Mouse (Mus musculus) embryonic facial prominence, embryonic 12.5 days (tissue): ENCODE data around the gene Ppox. TPM values are rescaled to one million over a fixed set of nuclear protein-coding genes. Genes with fewer than 3 reads are reported as not detected.

Source experiments
- ATAC-seq: fragments of 200-750 bp; cut with Nextera tagmentation; 2 replicates; pipeline ENCODE4 v1.8.0; 2017; ENCODE audit not compliant: insufficient number of reproducible peaks, insufficient read depth, low FRiP score, low TSS enrichment
- H3K27ac ChIP-seq: fragments of 300-500 bp; sonication (generic); 2 replicates; pipeline ENCODE4 v1.5.1; 2016; ENCODE audit warnings: mild to moderate bottlenecking
- H3K27me3 ChIP-seq: fragments of 300-500 bp; sonication (generic); 2 replicates; pipeline ENCODE4 v1.6.1; 2016; ENCODE audit warnings: mild to moderate bottlenecking, moderate library complexity
- H3K36me3 ChIP-seq: fragments of 300-500 bp; sonication (generic); 2 replicates; pipeline ENCODE4 v1.6.1; 2016; ENCODE audit warnings: mild to moderate bottlenecking
- H3K4me1 ChIP-seq: fragments of 300-500 bp; sonication (generic); 2 replicates; pipeline ENCODE4 v1.6.1; 2016
- H3K4me2 ChIP-seq: fragments of 300-500 bp; sonication (generic); replicated peaks from 2 replicates; pipeline ENCODE4 v1.6.1; 2016; ENCODE audit warnings: mild to moderate bottlenecking, moderate library complexity
- H3K4me3 ChIP-seq: fragments of 300-500 bp; sonication (generic); 2 replicates; pipeline ENCODE4 v1.5.1; 2016; ENCODE audit warnings: mild to moderate bottlenecking
- H3K9ac ChIP-seq: fragments of 300-500 bp; sonication (generic); 2 replicates; pipeline ENCODE4 v1.6.1; 2016; ENCODE audit warnings: mild to moderate bottlenecking, moderate library complexity
- H3K9me3 ChIP-seq: fragments of 300-500 bp; sonication (generic); 2 replicates; pipeline ENCODE4 v1.6.1; 2016; ENCODE audit warnings: mild to moderate bottlenecking, moderate library complexity
- WGBS: fragments of 180-500 bp; shearing (Covaris S2); methylation state at CpG from one replicate; pipeline ENCODE4 v1.1.7; 2016; 5-methylcytosine and 5-hydroxymethylcytosine counted together
- polyA plus RNA-seq: library from polyadenylated mRNA; unstranded; fragments of >200 nt; fragmentation: Nextera tagmentation; extraction: Ambion mirVana; gene quantifications from 2 replicates; pipeline ENCODE4 v1.2.1, GENCODE M21; 2016

The Ppox gene
- polyA plus RNA-seq, 1 experiment from 2014 or later, result 75.4 TPM

DNA sequence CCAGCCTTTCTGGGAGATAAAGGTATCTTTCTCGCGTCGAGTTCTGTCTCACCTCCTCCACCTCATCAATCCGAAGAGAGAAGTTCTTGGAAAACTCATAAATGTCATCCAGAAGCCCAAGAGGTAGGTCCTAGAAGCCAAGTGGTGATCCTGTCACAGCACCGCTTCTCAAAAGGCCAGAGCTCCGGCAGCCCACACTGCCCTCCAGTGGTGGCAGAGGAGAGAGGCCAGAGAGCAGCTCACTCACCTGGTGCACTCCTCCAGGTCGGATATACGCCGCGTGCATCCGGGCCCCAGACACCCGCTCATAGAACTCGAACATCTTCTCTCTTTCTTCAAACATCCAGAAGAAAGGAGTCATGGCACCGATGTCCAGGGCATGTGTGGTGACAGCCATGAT lies 42.5 kb downstream of the Ppox start:
- Histone ChIP-seq H3K4me3 (no peak overlapping the region), H3K4me2 (no peak overlapping the region), H3K27ac (no peak overlapping the region), H3K36me3 (peaks cover 96% of the 10 kb centered on the region), H3K4me1 (no peaks in the 10 kb centered on the region), H3K27me3 (no peaks in the 10 kb centered on the region), H3K9ac (no peak overlapping the region), H3K9me3 (no peaks in the 10 kb centered on the region)
- no peak for ATAC-seq
- 75% methylated on average over 14 of the region's 14 CpGs for WGBS

DNA sequence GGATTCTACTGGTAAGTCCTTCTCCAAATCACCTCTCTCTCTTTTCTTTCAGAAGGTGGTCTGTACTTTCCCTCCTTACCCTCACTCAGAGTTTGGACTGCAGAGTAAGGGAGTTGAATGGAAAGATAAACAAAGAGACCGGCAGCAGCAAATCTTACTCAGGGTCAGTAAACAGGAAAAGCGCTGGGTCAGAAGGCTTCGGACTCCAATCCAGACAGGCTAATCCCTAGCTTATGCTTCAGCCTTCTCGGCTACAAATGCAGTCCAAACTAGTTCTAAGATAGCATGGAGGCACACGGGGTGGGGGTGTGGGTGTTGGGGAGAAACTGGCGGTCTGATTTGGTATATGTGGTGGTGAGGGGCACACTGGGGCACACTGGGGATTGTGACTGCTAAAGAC lies 43.5 kb downstream of the Ppox start:
- peaks cover 89% of the 10 kb centered on the region for H3K36me3 ChIP-seq
- no peak overlapping the region for H3K4me3 ChIP-seq
- H3K4me2 ChIP-seq, result no peak overlapping the region
- no peaks in the 10 kb centered on the region for H3K4me1 ChIP-seq
- ATAC-seq, result no peak
- no peak overlapping the region for H3K27ac ChIP-seq
- no peaks in the 10 kb centered on the region for H3K27me3 ChIP-seq
- H3K9me3 ChIP-seq, result no peaks in the 10 kb centered on the region
- no peak overlapping the region for H3K9ac ChIP-seq
- 82% methylated on average over 6 of the region's 6 CpGs for WGBS

DNA sequence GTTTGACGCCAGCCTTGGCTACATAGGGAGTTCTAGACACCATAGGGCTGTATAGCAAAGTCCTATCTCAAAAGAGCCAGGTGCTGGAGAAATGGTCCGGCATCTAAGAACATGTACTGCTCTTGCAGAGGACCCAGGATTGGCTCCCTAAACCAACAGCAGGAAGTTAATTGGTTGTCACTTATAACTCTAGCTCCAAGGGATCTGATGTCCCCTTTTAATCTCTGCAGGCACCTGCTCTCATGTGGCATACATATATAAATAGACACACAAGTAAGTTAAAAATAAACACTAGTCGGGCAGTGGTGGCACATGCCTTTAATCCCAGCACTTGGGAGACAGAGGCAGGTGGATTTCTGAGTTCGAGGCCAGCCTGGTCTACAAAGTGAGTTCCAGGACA lies 45.2 kb downstream of the Ppox start:
- ATAC-seq, result no peak
- 83% methylated on average over 4 of the region's 4 CpGs for WGBS
- Histone ChIP-seq H3K4me2 (no peak overlapping the region), H3K4me3 (no peak overlapping the region), H3K27me3 (no peaks in the 10 kb centered on the region), H3K27ac (no peak overlapping the region), H3K9ac (no peak overlapping the region), H3K9me3 (no peaks in the 10 kb centered on the region), H3K4me1 (peaks cover under 1% of the 10 kb centered on the region), H3K36me3 (peaks cover 72% of the 10 kb centered on the region)

DNA sequence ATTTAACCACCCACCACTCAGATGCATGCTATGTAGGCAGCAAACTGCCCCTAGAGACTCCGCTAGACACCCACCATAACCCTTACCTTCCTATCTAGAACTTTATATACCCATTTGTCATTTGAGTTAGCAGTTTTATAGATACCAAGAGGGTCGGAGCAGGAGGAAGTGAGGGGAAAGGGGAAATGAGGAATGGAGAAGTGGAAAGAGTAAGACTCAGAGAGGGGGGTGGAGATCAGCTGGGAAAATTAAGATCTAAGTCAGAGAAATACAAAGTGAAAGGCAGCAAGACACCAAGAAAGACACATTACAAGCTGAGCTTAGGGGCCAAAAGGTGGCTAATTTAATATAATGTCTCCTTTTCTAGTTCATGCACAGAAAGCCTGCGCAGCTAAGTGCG lies 46.4 kb downstream of the Ppox start:
- H3K4me3 ChIP-seq, result no peak overlapping the region
- peaks cover 9% of the 10 kb centered on the region for H3K4me1 ChIP-seq
- no peak overlapping the region for H3K27ac ChIP-seq
- peaks cover 60% of the 10 kb centered on the region for H3K36me3 ChIP-seq
- WGBS, result 91% methylated on average over 4 of the region's 4 CpGs
- no peak overlapping the region for H3K9ac ChIP-seq
- no peaks in the 10 kb centered on the region for H3K9me3 ChIP-seq
- no peak for ATAC-seq
- H3K4me2 ChIP-seq, result no peak overlapping the region
- no peaks in the 10 kb centered on the region for H3K27me3 ChIP-seq

DNA sequence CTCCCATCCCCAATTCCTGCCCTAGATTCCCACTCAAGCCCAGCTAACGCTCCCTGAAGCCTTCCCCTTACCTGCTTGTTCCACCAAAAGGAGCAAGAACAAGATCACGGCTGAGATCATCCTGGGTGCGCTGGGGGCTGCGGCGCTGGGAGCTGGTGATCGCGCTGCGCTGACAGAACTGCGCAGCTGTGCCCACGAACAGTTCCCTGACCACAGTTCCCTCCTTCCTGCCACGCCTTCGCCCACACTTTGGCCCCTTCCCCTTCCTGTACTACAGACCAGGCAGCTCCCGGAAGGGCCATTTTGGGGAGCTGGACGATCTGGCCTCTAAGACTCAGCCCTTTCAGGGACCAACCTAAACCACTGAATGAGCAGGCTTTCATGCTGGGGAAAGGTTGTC lies 46.9 kb downstream of the Ppox start, which contains the start of gene Fcer1g:
Gene Fcer1g (minus strand): TSS at position 240 of the 400 bp plus-strand sequence.
- WGBS, result 92% methylated on average over 14 of the region's 14 CpGs
- no peak for ATAC-seq

DNA sequence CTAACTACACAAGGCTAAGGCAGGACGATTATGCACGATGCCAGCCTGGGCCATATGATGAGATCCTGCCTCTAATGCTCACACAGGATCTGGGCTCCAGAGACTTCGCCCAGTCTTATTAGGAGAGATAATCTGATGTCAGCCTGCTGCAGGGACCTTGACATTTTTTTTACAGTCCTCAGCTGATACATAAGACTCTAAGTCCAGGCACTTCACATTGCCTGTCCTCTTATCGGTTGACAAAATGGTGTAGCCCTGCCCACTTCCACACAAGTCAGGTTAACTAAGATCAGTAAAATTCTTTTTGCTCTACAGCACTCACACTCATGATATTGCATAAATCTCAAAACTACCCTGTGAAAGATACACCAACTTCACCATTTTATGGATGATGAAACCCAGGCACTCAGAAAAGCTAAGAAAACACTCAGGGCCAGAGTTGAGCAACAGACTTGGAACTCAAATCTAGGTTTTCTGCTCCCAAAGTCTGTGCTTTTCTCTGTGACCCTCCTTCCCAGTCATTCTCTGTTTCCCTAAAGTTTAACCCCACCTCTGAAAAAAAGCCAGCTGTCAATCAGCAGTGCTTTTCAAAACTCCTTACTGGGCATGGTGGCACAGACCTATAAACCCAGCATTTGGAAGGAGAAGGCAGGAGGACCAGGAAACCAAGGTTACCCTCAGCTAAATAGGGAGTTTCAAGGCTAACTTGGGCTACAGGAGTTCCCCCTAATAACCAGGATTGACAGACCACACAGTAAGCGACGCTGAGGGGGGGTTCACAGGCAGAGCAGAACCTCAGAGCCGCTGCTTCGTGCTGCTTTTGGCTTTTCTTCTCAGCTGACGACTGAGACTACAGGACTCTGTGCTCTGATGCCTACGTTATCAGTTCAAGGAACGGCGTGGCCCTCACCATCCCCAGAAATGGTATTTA lies 47.9 kb downstream of the Ppox start:
- H3K4me1 ChIP-seq, result peaks cover 9% of the 10 kb centered on the region
- no peak overlapping the region for H3K9ac ChIP-seq
- no peaks in the 10 kb centered on the region for H3K9me3 ChIP-seq
- no peak overlapping the region for H3K27ac ChIP-seq
- peaks cover 47% of the 10 kb centered on the region for H3K36me3 ChIP-seq
- H3K27me3 ChIP-seq, result no peaks in the 10 kb centered on the region
- H3K4me2 ChIP-seq, result no peak overlapping the region
- no peak for ATAC-seq
- WGBS, result 85% methylated on average over 12 of the region's 12 CpGs
- H3K4me3 ChIP-seq, result no peak overlapping the region

More for the DNA sequence above, 46.9 kb downstream of the Ppox start, which contains the start of gene Fcer1g:
- Histone ChIP-seq H3K27ac (no peak within 1 kb of the TSS), H3K27me3 (no peaks in the 10 kb centered on the region), H3K4me2 (no peak within 1 kb of the TSS), H3K4me1 (peaks cover 9% of the 10 kb centered on the region), H3K36me3 (peaks cover 57% of the 10 kb centered on the region), H3K9me3 (no peaks in the 10 kb centered on the region), H3K4me3 (no peak within 1 kb of the TSS), H3K9ac (no peak within 1 kb of the TSS)

DNA sequence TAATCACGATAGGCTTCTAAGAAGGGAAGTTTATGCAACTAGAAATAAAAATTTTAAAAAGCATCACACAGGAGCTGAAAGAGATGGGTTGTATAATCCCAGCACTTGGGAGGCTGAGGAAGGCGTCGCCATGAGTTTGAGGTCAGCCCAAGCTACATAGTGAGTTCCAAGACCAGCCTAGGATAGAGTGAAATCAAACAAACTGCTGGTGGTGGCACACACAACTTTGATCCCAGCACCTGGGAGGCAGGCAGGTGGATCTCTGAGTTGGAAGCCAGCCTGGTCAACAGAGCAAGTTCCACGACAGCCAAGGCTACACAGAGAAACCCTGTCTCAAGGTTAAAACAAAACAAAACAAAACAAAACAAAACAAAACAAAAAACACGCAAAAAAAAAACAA lies 48.6 kb downstream of the Ppox start:
- Histone ChIP-seq H3K4me2 (no peak overlapping the region), H3K36me3 (peaks cover 40% of the 10 kb centered on the region), H3K4me1 (peaks cover 9% of the 10 kb centered on the region), H3K27me3 (no peaks in the 10 kb centered on the region), H3K27ac (no peak overlapping the region), H3K4me3 (no peak overlapping the region), H3K9ac (no peak overlapping the region), H3K9me3 (no peaks in the 10 kb centered on the region)
- no peak for ATAC-seq
- 84% methylated on average over 5 of the region's 5 CpGs for WGBS

DNA sequence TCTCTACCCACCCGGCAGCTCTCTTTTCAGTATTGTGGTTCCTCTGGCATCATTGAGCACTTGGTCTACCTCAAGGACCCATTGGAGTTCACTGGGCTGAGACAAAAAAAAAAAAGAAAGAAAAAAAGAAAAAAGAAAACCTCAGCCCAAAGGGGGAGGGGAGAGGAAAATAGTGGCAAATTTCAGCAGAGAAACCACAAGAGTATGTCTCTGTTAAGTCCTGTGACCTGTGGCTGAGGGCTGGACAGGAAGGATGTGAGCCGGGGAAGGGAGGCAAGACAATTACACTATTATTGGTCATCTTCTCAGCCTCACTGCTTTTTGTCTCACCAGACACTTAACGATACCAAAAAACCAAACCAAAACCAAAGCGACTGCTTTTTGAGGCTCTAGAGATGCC lies 49.1 kb downstream of the Ppox start:
- 54% methylated on average over 4 of the region's 4 CpGs for WGBS
- Histone ChIP-seq H3K27ac (no peak overlapping the region), H3K27me3 (no peaks in the 10 kb centered on the region), H3K9ac (no peak overlapping the region), H3K36me3 (peaks cover 35% of the 10 kb centered on the region), H3K9me3 (no peaks in the 10 kb centered on the region), H3K4me2 (no peak overlapping the region), H3K4me3 (no peak overlapping the region), H3K4me1 (peaks cover 9% of the 10 kb centered on the region)
- no peak for ATAC-seq

DNA sequence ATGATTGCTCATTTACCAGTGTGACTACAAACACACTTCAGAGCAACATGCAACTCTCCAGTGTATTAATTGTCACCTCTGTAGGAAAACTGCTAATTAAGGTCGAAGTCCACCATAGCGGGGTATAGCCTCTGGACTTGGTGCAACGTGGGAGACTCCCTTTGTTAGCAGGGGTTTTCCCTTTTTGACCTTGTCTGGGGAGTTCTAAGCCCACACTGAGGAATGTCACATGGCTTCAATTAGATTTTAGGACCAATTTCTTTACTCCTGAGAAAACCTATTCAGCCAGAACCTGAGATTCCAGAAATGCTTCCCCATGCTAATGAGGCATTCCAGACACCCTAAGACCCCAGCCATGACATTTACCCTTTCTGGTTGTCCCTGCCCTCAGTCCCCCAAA lies 50.8 kb downstream of the Ppox start:
- Histone ChIP-seq H3K27me3 (no peaks in the 10 kb centered on the region), H3K36me3 (peaks cover 19% of the 10 kb centered on the region), H3K9me3 (no peaks in the 10 kb centered on the region), H3K4me1 (peaks cover 9% of the 10 kb centered on the region), H3K9ac (no peak overlapping the region), H3K4me2 (no peak overlapping the region), H3K27ac (0 out of 2 replicates have a peak overlapping the region, but pooled peaks have one; percentile 17), H3K4me3 (no peak overlapping the region)
- ATAC-seq, result no peak
- WGBS, result 18% methylated on average over 3 of the region's 3 CpGs

DNA sequence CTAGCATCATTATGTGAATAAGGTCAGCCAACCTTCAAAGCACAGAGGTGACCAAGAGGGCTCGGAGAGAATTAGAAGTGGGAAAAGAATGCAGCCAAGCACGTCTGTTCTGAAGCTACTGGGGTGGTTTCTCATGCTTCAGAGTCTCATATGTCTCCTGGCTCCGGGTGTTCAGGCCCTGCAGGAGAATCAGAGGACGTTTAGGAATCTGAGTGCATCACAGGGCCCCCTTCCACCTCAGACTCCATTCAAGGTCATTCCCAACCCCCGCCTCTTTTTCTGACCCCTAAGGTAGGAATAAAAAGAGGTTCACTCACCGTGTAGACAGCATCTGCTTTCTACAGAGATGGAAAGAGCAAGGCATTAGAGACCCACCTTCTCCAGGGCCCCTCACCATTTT lies 51.2 kb downstream of the Ppox start:
- Histone ChIP-seq H3K9me3 (no peaks in the 10 kb centered on the region), H3K4me2 (no peak overlapping the region), H3K9ac (no peak overlapping the region), H3K36me3 (peaks cover 14% of the 10 kb centered on the region), H3K27ac (no peak overlapping the region), H3K27me3 (no peaks in the 10 kb centered on the region), H3K4me1 (peaks cover 9% of the 10 kb centered on the region), H3K4me3 (no peak overlapping the region)
- no peak for ATAC-seq
- 36% methylated on average over 6 of the region's 6 CpGs for WGBS

DNA sequence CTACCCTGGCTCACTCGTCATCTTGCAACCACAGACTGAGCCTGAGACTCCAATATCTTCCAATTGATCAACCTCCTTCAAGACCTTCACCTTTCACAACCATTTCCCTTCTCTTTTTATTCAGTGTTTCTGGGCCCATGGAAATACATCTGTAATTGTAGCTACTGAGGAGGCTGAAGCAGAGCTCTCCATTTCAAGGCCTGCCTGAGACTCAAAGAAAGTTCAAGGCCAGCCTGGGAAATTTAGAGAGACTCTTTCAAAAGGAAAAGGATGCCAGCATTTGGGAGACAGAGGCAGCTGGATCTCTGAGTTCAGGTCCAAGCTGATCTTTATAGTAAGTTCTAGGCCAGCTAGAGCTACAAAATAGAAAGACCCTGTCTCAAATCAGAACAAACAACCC lies 53.1 kb downstream of the Ppox start:
- no peak for ATAC-seq
- H3K36me3 ChIP-seq, result no peaks in the 10 kb centered on the region
- no peaks in the 10 kb centered on the region for H3K9me3 ChIP-seq
- no peak overlapping the region for H3K9ac ChIP-seq
- no peaks in the 10 kb centered on the region for H3K27me3 ChIP-seq
- 83% methylated on average over 1 of the region's 1 CpGs for WGBS
- peaks cover 9% of the 10 kb centered on the region for H3K4me1 ChIP-seq
- H3K27ac ChIP-seq, result no peak overlapping the region
- no peak overlapping the region for H3K4me3 ChIP-seq
- H3K4me2 ChIP-seq, result no peak overlapping the region

DNA sequence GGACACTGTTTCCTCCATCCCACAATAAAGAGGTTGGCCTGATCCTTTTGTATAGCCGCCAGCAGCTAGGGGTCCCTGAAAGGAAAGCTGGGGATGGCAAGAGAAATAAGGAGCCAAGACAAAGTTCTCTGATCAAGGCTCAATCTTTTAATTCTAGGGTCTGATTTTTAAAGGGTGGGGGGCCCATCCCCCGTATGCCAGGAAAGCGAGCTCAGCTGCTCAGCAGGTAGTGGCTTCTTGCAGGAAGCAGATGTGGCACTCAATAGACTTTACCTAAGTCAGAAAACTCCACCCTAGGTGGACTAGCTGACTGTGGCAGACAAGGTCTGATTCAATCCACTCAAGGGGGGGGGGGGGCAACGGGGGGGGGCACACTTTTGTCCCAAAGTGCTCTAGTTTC lies 54.2 kb downstream of the Ppox start:
- no peak overlapping the region for H3K9ac ChIP-seq
- H3K9me3 ChIP-seq, result no peaks in the 10 kb centered on the region
- 42% methylated on average over 4 of the region's 4 CpGs for WGBS
- peaks cover 9% of the 10 kb centered on the region for H3K4me1 ChIP-seq
- no peak for ATAC-seq
- no peaks in the 10 kb centered on the region for H3K36me3 ChIP-seq
- no peak overlapping the region for H3K27ac ChIP-seq
- no peaks in the 10 kb centered on the region for H3K27me3 ChIP-seq
- no peak overlapping the region for H3K4me3 ChIP-seq
- H3K4me2 ChIP-seq, result no peak overlapping the region
